Mouse (Mus musculus): ENCODE results near the gene Prss16. TPM values are rescaled to one million over a fixed set of nuclear protein-coding genes. Genes with fewer than 3 reads are reported as not detected.

The Prss16 gene
- total RNA-seq (2023): 1 to 10 TPM; 2.5 to 2.8 TPM

DNA sequence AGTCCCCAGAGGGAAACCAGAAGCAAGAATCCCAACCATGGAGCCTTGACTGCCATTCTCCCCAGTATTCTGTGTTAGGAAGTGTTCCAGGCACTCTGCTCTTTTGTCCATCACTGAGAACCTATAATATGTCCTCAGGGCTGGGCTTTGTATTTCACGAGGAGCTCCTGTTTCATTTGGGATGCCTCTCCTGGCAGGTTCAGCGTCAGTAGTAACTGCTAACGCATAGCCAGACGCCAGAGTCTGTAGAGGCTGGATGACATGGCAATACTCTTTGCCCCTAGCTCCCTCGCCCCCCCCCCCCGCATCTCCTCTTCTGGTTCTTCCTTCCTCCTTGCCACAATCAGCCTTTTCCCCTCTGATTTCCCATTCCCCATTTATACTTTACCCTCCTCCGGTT lies at the start of gene Prss16:
TSS of gene Prss16 (minus strand) at position 101 of the 400 bp plus-strand sequence.

DNA sequence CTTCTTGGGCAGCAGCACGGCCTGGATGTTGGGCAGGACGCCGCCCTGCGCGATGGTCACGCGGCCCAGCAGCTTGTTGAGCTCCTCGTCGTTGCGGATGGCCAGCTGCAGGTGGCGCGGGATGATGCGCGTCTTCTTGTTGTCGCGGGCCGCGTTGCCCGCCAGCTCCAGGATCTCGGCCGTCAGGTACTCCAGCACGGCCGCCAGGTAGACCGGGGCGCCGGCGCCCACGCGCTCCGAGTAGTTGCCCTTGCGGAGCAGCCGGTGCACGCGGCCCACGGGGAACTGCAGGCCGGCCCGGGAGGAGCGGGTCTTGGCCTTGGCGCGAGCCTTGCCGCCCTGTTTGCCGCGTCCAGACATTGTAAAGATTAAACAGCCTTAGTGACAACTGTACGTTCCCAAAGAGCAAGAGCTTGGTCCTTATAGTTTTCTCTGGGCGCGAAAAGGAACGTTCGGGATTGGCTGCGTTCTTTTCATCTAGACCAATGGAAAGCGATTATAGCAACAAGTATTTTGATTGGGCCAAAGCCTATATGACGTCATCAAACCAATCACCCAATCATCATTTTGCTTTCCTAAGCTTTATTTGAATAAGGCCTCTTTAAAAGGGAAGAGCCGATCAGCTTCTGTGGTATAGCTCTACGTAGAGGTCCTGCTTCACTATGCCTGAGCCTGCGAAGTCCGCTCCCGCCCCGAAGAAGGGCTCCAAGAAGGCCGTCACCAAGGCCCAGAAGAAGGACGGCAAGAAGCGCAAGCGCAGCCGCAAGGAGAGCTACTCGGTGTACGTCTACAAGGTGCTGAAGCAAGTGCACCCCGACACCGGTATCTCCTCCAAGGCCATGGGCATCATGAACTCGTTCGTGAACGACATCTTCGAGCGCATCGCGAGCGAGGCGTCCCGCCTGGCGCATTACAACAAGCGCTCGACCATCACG lies 33.3 kb upstream of the Prss16 start, which contains the start of the genes Hist1h2ag and Hist1h2bj:
TSS of gene Hist1h2ag (minus strand) at position 377 of the 935 bp plus-strand sequence.
TSS of gene Hist1h2bj (plus strand) at position 647 of the 935 bp plus-strand sequence.

DNA sequence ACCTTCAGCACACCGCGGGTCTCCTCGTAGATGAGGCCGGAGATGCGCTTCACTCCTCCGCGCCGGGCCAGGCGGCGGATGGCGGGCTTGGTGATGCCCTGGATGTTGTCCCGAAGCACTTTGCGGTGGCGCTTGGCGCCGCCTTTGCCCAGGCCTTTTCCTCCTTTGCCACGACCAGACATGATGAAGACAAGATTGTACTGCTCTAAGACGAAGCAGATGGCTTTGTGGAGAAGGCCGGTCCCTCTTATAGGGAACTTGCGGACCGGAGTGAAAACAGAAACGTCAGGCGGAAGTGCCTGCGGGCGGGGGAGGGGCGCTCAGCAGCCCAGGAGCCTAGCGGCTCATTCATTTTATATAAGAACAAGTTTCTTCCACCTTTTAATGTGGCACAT lies 31.6 kb upstream of the Prss16 start, which contains the start of gene Hist1h4i:
TSS of gene Hist1h4i (minus strand) at position 221 of the 395 bp plus-strand sequence.

DNA sequence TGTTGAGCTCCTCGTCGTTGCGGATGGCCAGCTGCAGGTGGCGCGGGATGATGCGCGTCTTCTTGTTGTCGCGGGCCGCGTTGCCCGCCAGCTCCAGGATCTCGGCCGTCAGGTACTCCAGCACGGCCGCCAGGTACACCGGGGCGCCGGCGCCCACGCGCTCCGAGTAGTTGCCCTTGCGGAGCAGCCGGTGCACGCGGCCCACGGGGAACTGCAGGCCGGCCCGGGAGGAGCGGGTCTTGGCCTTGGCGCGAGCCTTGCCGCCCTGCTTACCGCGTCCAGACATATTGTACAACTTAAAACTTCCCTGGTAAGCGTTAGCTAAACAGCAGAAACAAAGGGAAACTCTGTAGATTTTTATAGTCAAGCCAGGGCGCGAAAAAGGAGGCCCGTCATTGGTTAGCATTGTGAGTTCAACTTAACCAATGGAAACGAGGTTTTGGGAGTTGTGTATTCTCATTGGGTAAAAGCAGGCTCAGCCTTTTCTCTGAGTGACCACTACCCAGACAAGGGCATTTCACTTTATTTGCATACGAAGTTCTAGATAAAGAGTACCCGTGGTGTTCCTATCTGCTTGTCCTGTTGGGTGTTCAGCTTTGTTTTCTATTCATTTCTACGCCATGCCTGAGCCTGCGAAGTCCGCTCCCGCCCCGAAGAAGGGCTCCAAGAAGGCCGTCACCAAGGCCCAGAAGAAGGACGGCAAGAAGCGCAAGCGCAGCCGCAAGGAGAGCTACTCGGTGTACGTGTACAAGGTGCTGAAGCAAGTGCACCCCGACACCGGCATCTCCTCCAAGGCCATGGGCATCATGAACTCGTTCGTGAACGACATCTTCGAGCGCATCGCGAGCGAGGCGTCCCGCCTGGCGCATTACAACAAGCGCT lies 26.0 kb upstream of the Prss16 start, which contains the start of the genes Hist1h2ah and Hist1h2bk:
TSS of gene Hist1h2ah (minus strand) at position 302 of the 882 bp plus-strand sequence.
TSS of gene Hist1h2bk (plus strand) at position 604 of the 882 bp plus-strand sequence.

DNA sequence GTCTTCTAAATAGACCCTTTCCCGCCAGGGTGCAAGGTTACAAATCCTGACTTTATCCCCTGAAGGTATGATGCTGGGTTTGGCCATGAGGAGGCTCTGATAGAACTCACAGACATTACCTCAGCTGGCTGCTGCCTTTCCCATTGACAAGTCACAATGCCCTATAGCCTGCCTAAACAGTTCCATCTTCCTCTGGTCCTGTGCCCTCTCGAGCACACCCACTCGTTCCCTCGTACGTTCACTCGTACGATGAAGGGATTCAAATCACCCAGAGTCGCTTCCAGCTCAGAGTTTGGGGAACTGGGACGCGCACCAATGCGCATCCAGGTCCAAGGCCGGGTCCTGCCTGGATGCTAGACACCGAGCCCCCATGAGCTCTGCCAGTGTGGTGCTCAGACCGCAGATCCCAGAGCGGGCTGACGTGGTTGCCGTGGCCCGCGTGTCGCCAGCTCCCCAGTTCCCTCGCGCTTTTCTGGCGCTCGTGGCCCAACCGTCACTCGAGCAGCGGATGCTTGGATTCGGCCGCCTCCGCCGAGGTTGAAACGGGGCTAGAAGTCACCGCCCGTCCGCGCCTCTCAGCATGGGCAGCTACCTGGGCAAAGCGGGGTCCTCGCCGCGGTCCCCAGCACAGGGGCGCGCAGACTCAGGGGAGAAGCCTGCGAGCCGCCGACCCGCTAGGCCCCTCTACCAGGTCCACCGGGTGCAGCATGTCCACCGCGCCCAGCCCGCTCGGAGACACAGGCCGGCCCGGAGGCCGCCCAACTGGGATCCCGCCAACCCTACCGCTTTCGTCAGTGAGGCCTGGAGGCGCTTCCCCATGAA lies 28.4 kb downstream of the Prss16 start, which contains the start of gene Pom121l2:
TSS of gene Pom121l2 (plus strand) at position 214 of the 822 bp plus-strand sequence.

Other genes with a start within 250 kb of the Prss16 start
- gene Hist1h1b, start 229.1 kb downstream of the Prss16 start, total RNA-seq (2023): 100 to 1,000 TPM; 670 to 767 TPM
- 1,000 to 10,000 TPM; 1,415 to 1,653 TPM for gene Hist1h3i, start 226.4 kb downstream of the Prss16 start, total RNA-seq (2023)
- 100 to 1,000 TPM; 208 to 211 TPM for gene Hist1h2an, start 222.5 kb downstream of the Prss16 start, total RNA-seq (2023)
- 100 to 1,000 TPM; 541 to 563 TPM for gene Hist1h2bp, start 222.3 kb downstream of the Prss16 start, total RNA-seq (2023)
- gene Hist1h2bq, start 199.5 kb downstream of the Prss16 start, total RNA-seq (2023): 1,000 to 10,000 TPM; 1,187 to 1,287 TPM
- gene Hist1h2ao, start 199.3 kb downstream of the Prss16 start, total RNA-seq (2023): 1,000 to 10,000 TPM; 2,421 to 2,630 TPM
- gene Hist1h4m, start 198.0 kb downstream of the Prss16 start, total RNA-seq (2023): 1,000 to 10,000 TPM; 1,420 to 1,801 TPM
- gene Hist1h4n, start 177.5 kb downstream of the Prss16 start, total RNA-seq (2023): 1,000 to 10,000 TPM in 1 of 2 experiments, 100 to 1,000 TPM in 1; 619 to 1,159 TPM
- 100 to 1,000 TPM; 551 to 589 TPM for gene Hist1h2ap, start 176.2 kb downstream of the Prss16 start, total RNA-seq (2023)
- gene Hist1h2br, start 176.0 kb downstream of the Prss16 start, total RNA-seq (2023): 1,000 to 10,000 TPM; 1,190 to 1,308 TPM
- gene Zfp184, start 64.6 kb downstream of the Prss16 start, total RNA-seq (2023): under 1 TPM; 0.35 to 0.60 TPM
- gene Pom121l2, start 28.5 kb downstream of the Prss16 start, total RNA-seq (2023): not detected
- 100 to 1,000 TPM; 501 to 521 TPM for gene Hist1h2ah, start 25.8 kb upstream of the Prss16 start, total RNA-seq (2023)
- 1,000 to 10,000 TPM; 1,519 to 1,594 TPM for gene Hist1h2bk, start 26.1 kb upstream of the Prss16 start, total RNA-seq (2023)
- gene Hist1h4i, start 31.6 kb upstream of the Prss16 start, total RNA-seq (2023): 100 to 1,000 TPM; 549 to 592 TPM
- gene Hist1h2ag, start 33.2 kb upstream of the Prss16 start, total RNA-seq (2023): 1,000 to 10,000 TPM; 1,023 to 1,050 TPM
- gene Hist1h2bj, start 33.5 kb upstream of the Prss16 start, total RNA-seq (2023): 1,000 to 10,000 TPM; 1,049 to 1,157 TPM
- gene Vmn1r188, start 74.7 kb upstream of the Prss16 start, total RNA-seq (2023): not detected
- not detected for gene Vmn1r189, start 96.1 kb upstream of the Prss16 start, total RNA-seq (2023)
- not detected for gene Vmn1r191, start 174.2 kb upstream of the Prss16 start, total RNA-seq (2023)
- gene Vmn1r192, start 181.4 kb upstream of the Prss16 start, total RNA-seq (2023): not detected
- not detected for gene Vmn1r193, start 213.4 kb upstream of the Prss16 start, total RNA-seq (2023)
- gene Vmn1r194, start 234.5 kb upstream of the Prss16 start, total RNA-seq (2023): not detected